Mouse (Mus musculus): Measurements from ENCODE around the gene 0610010F05Rik. TPM values are rescaled to one million over a fixed set of nuclear protein-coding genes. Genes with fewer than 3 reads are reported as not detected.

Gene 0610010F05Rik
- 12.6 and 14.2 TPM in 2 replicates for polyA plus RNA-seq (2015; fragmentation: Nextera tagmentation; extraction: Ambion mirVana)

DNA sequence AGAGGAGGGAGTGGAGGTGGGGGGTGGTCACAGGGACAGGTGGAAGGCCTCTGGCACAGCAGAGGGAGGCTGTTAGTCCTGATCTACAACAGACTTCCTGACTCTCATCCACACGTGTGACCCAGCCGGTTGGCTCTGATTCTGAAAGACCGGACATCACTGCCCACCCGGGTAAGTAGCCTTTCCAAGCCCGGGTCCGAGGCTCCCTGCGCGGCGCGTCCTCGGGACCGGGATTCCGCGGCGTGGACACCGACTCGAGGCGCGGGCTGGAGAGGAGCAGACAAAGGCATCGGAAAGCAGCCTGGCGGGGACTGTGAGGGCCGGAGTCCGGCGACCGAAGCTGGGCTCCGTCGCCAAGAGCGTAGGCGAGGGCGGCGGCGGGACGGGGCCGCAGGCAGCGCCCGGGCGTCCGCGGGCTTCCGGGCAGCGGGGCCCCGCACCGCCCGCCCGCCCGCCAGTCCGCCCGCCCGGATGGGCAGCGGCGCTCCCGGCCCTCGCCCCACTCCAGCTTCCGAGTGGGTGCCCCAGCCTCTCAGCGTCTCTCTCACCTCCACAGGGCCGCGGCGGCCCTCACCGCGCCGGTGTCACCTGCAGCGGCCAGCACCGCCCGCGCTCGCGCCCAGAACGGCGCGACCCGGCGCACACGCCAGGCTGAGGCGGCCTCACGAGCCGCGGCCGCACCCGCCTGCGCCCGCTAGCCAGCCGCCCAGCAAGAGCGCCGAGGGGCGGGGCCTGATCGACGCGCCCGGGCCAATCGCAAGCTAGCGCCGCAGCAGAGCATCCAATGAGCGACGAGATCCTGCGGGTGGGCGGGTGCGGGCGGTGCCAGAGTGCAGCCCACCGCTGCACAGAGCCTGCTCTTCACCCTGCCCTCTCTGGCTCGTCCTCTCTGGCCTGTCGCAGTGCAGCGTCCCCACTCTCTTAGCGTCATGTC is at the start of gene 0610010F05Rik:
Gene 0610010F05Rik (minus strand): TSS at position 695 of the 934 bp plus-strand sequence.
- H3K4me3 ChIP-seq: peak within 1 kb of the TSS; percentile 90
- no peaks in the 10 kb centered on the region for H3K27me3 ChIP-seq (replicated peaks)
- peak within 1 kb of the TSS; percentile 79 for H3K4me2 ChIP-seq
- WGBS: under 1% methylated on average over 92 of the region's 103 CpGs
- H3K9me3 ChIP-seq: no peaks in the 10 kb centered on the region
- peaks cover 12% of the 10 kb centered on the region for H3K36me3 ChIP-seq
- peak within 1 kb of the TSS; percentile 94 for H3K9ac ChIP-seq
- H3K27ac ChIP-seq (replicated peaks): peak within 1 kb of the TSS; percentile 87
- H3K4me1 ChIP-seq: peaks cover 10% of the 10 kb centered on the region
- ATAC-seq (ENCODE audit: extremely low read depth, insufficient number of reproducible peaks, low FRiP score, low TSS enrichment): peak; percentile 98

DNA sequence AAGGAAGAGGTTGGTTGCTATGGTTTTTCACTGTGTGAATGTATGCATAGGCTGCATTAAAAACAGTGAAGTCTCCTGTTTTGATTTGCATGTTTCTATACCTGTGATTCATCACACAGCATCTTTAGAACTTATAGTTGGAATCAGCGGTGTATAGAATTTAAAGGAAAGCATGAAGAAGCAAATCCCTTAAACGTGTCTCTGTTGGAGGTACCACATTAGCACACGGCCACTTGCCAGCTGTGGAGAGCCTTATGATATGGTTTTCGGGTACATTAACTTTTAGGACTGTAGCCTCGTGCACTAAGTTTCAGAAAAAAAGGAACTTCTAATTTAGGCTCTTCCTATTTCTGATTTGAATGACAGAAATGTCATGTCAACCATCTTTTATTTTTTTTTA is 49.1 kb upstream of the 0610010F05Rik start:
- Histone ChIP-seq H3K9me3 (no peaks in the 10 kb centered on the region), H3K4me1 (no peaks in the 10 kb centered on the region), H3K4me3 (no peak overlapping the region), H3K36me3 (peaks cover 74% of the 10 kb centered on the region), H3K9ac (no peak overlapping the region), H3K27ac (replicated peaks) (no peak overlapping the region), H3K27me3 (replicated peaks) (no peaks in the 10 kb centered on the region), H3K4me2 (no peak overlapping the region)
- WGBS: 88% methylated on average over 5 of the region's 5 CpGs
- ATAC-seq (ENCODE audit: extremely low read depth, insufficient number of reproducible peaks, low FRiP score, low TSS enrichment): no peak

- ATAC-seq (ENCODE audit: extremely low read depth, insufficient number of reproducible peaks, low FRiP score, low TSS enrichment): no peak
Measured at GRCm38 (mm10) chr11:23680435-23680950, 47.1 kb upstream of the 0610010F05Rik start.

DNA sequence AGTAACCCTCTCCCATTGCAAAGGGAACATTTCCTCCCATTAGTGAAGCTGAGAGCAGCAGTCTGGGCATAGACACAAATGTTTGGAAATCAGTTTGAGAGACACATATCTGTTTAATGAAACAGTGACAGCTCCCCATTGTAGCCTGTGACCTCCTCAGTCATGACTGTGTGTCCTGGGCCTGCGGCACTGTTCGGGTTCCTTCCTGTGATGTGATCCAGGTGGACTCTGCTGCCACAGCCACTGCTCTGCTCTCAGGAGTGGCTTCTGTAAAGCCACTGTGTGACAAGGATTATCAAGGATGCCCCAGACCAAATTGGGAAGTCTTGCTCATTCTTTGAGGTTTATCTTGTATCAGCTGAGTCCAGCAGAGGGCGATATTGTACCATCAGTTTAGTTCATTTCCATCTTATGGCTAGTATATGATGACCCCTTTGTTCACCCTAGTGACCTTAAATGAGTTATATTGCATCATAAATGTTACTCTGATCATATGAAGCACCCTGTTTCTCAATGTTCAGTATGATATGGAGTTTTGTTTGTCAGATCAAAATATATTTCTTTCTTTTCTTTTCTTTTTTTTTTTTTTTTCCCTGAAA is 45.7 kb upstream of the 0610010F05Rik start:
- H3K4me3 ChIP-seq: no peak overlapping the region
- peaks cover 85% of the 10 kb centered on the region for H3K36me3 ChIP-seq
- H3K27ac ChIP-seq (replicated peaks): no peak overlapping the region
- no peak overlapping the region for H3K9ac ChIP-seq
- 40% methylated on average over 3 of the region's 3 CpGs for WGBS
- H3K4me1 ChIP-seq: no peaks in the 10 kb centered on the region
- no peaks in the 10 kb centered on the region for H3K27me3 ChIP-seq (replicated peaks)
- no peak for ATAC-seq (ENCODE audit: extremely low read depth, insufficient number of reproducible peaks, low FRiP score, low TSS enrichment)
- no peaks in the 10 kb centered on the region for H3K9me3 ChIP-seq
- H3K4me2 ChIP-seq: no peak overlapping the region

More at GRCm38 (mm10) chr11:23680435-23680950, 47.1 kb upstream of the 0610010F05Rik start:
- no peak overlapping the region for H3K4me3 ChIP-seq
- no peaks in the 10 kb centered on the region for H3K9me3 ChIP-seq
- H3K4me1 ChIP-seq: no peaks in the 10 kb centered on the region
- no peak overlapping the region for H3K9ac ChIP-seq
- no peaks in the 10 kb centered on the region for H3K27me3 ChIP-seq (replicated peaks)
- no peak overlapping the region for H3K27ac ChIP-seq (replicated peaks)
- 88% methylated on average over 6 of the region's 6 CpGs for WGBS
- peaks cover 79% of the 10 kb centered on the region for H3K36me3 ChIP-seq
- H3K4me2 ChIP-seq: no peak overlapping the region

DNA sequence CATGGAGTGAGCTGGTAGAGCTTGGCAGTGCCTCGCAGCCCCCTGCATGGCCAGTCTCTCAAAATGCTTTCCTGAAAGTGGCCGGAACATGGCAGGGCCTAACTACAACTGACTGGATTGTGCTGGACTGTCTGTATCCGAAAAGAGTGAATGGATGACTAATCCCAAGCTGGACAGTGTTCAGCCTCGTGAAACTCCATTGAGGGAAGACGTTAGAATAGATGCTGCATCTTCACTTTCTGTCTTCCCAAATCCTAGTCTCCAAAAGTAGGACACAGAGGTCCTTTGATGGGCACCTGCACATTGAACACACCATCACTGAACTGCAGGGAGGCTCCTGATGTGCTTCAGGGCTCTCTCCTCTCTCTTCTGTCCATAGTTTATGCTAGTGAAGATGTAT is 42.7 kb upstream of the 0610010F05Rik start:
- 91% methylated on average over 5 of the region's 5 CpGs for WGBS
- Histone ChIP-seq H3K4me1 (no peaks in the 10 kb centered on the region), H3K27ac (replicated peaks) (no peak overlapping the region), H3K4me2 (no peak overlapping the region), H3K27me3 (replicated peaks) (no peaks in the 10 kb centered on the region), H3K9ac (no peak overlapping the region), H3K4me3 (no peak overlapping the region), H3K9me3 (no peaks in the 10 kb centered on the region), H3K36me3 (peaks cover 85% of the 10 kb centered on the region)
- ATAC-seq (ENCODE audit: extremely low read depth, insufficient number of reproducible peaks, low FRiP score, low TSS enrichment): no peak

DNA sequence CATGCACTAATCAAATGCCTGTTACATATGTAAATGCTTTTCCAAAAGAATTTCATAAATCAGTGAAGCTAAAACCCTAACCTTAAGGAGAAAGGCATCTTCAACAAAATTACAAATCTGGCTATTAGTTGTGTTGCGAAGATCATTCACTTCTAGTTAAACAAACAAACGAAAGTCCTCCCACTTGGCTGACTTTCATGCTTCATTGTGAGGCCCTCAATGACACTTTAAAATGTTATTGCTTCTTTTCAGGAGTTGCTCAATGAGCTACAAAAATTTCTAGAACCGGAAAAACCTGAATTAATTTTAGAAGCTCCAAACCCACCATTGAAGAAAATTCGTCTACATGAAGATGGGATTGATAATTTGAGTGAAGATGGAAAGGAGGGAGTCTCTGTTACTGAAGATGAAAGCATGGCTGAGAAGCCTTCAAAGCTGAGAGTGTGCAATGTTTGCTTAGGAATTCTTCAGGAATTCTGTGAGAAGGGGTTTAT is 38.9 kb upstream of the 0610010F05Rik start:
- H3K4me1 ChIP-seq: peaks cover under 1% of the 10 kb centered on the region
- H3K9me3 ChIP-seq: no peaks in the 10 kb centered on the region
- H3K27ac ChIP-seq (replicated peaks): no peak overlapping the region
- ATAC-seq (ENCODE audit: extremely low read depth, insufficient number of reproducible peaks, low FRiP score, low TSS enrichment): no peak
- 85% methylated on average over 4 of the region's 4 CpGs for WGBS
- peaks cover 64% of the 10 kb centered on the region for H3K36me3 ChIP-seq
- no peak overlapping the region for H3K4me3 ChIP-seq
- no peaks in the 10 kb centered on the region for H3K27me3 ChIP-seq (replicated peaks)
- H3K9ac ChIP-seq: no peak overlapping the region
- no peak overlapping the region for H3K4me2 ChIP-seq

DNA sequence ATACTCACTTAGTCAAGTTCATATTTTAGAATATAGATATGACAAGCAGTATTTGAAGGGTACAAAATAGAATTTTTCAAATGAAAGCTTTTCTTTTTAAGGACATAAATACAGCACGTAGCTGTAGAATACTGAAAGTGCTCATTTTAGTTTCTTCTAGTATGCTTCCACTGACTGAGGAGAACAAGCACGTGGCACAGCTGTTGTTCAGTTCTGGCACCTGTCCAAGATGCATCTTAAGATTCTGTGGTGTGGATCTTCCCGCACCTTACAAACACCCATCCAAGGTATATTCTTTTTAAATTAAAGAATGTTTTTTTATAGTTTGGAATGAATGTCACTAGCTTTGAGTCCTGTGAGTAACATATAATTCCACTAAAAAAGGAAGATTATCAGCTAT is 33.7 kb upstream of the 0610010F05Rik start:
- Histone ChIP-seq H3K4me1 (peaks cover 16% of the 10 kb centered on the region), H3K27ac (replicated peaks) (no peak overlapping the region), H3K4me2 (peak overlapping the region; percentile 74), H3K9me3 (no peaks in the 10 kb centered on the region), H3K36me3 (peaks cover 14% of the 10 kb centered on the region), H3K9ac (peak overlapping the region; percentile 96; the same call in 1 of the 2 replicates), H3K27me3 (replicated peaks) (no peaks in the 10 kb centered on the region), H3K4me3 (peak overlapping the region; percentile 84)
- WGBS: 47% methylated on average over 3 of the region's 3 CpGs
- no peak for ATAC-seq (ENCODE audit: extremely low read depth, insufficient number of reproducible peaks, low FRiP score, low TSS enrichment)

DNA sequence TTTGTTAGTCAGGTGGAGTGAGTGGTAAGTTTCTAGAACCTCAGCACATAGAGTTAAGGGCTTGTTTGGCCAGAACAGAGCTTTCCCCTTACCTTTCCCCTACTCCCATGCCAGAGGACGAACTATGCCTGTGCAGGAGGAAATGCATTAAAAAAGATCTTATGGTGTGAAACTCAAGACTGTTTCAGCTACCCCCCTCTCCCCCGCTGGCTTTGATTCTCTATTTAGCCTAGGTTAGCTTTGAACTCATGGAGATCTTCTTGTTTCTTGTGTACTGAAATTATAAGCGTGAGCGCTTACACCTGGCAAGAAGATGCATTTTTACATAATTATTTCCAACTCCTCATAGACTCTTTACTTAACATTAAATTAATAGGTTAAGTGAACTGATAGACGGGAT is 33.1 kb upstream of the 0610010F05Rik start:
- ATAC-seq (ENCODE audit: extremely low read depth, insufficient number of reproducible peaks, low FRiP score, low TSS enrichment): no peak
- peak overlapping the region; percentile 74 for H3K4me2 ChIP-seq
- H3K4me3 ChIP-seq: peak overlapping the region; percentile 84
- H3K27ac ChIP-seq (replicated peaks): peak overlapping the region; percentile 97
- WGBS: 7% methylated on average over 5 of the region's 5 CpGs
- no peaks in the 10 kb centered on the region for H3K27me3 ChIP-seq (replicated peaks)
- H3K4me1 ChIP-seq: peaks cover 16% of the 10 kb centered on the region
- H3K36me3 ChIP-seq: peaks cover 9% of the 10 kb centered on the region
- H3K9me3 ChIP-seq: no peaks in the 10 kb centered on the region
- peak overlapping the region; percentile 96 for H3K9ac ChIP-seq

- Histone ChIP-seq H3K9ac (peak within 1 kb of the TSS; percentile 96), H3K27me3 (replicated peaks) (no peaks in the 10 kb centered on the region), H3K4me1 (peaks cover 16% of the 10 kb centered on the region), H3K9me3 (no peaks in the 10 kb centered on the region), H3K4me2 (peak within 1 kb of the TSS; percentile 74), H3K27ac (replicated peaks) (peak within 1 kb of the TSS; percentile 97), H3K4me3 (peak within 1 kb of the TSS; percentile 84), H3K36me3 (peaks cover 9% of the 10 kb centered on the region)
- peak; percentile 94 for ATAC-seq (ENCODE audit: extremely low read depth, insufficient number of reproducible peaks, low FRiP score, low TSS enrichment)
- WGBS: under 1% methylated on average over 46 of the region's 49 CpGs
Measured at GRCm38 (mm10) chr11:23665798-23666501, 32.5 kb upstream of the 0610010F05Rik start, which contains the start of gene Pex13. TSS of gene Pex13 (minus strand) at chr11:23665959.

DNA sequence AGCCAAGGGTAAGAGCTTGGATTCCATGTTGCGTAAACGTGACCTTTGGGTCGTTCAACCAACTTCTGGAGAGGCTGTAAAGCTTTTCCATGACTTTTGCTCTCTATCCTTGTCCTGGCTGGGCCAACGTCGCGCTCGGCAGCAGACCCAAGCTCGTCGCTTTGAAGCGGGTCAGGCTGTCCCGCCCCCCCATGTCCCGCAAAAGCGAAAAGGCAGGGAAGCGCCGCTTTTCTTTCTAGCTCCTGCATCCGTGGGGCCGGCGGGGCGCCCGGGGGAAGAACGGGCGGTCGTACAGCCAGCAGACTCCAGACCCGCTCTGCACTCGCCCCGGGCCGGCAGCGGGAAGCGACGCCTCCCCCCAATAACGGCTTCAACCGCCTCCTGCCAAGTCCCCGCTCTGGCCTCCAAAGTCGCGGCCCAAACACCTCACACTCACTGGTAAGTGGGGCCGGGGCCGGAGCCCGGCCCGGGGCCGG is 31.9 kb upstream of the 0610010F05Rik start, which contains the start of gene Pus10:
Gene Pus10 (plus strand): TSS at position 364 of the 476 bp plus-strand sequence.
- H3K4me2 ChIP-seq: peak within 1 kb of the TSS; percentile 74
- peak within 1 kb of the TSS; percentile 97 for H3K27ac ChIP-seq (replicated peaks)
- H3K9ac ChIP-seq: peak within 1 kb of the TSS; percentile 96
- peaks cover 9% of the 10 kb centered on the region for H3K36me3 ChIP-seq
- no peaks in the 10 kb centered on the region for H3K27me3 ChIP-seq (replicated peaks)
- ATAC-seq (ENCODE audit: extremely low read depth, insufficient number of reproducible peaks, low FRiP score, low TSS enrichment): peak; percentile 42; the same call in 1 of the 2 replicates
- peak within 1 kb of the TSS; percentile 84 for H3K4me3 ChIP-seq
- under 1% methylated on average over 40 of the region's 40 CpGs for WGBS
- H3K4me1 ChIP-seq: peaks cover 16% of the 10 kb centered on the region
- no peaks in the 10 kb centered on the region for H3K9me3 ChIP-seq

Data from heart, embryonic 13.5 days (tissue).